Mouse (Mus musculus): ENCODE data around the gene Ccdc74a.

GRCm38 (mm10) chr16:17639081-17639480, 7.2 kb upstream of the Ccdc74a start:
- TF ChIP-seq CTCF (IDR thresholded peaks at IDR 0.05 in 2 of 3, conservative IDR thresholded peaks at IDR 0.05 in 1 of 3; ENCODE audit: control insufficient read depth in 1 of 3, insufficient read depth in 1 of 3, low read depth in 2 of 3, low read length in 3 of 3, poor library complexity in 1 of 3, severe bottlenecking in 1 of 3) (no peak), TCF12 (IDR thresholded peaks at IDR 0.05; ENCODE audit: low read depth, low read length) (no peak), ZC3H11A (IDR thresholded peaks at IDR 0.05; ENCODE audit: low read depth, low read length) (no peak), POLR2AphosphoS2 (IDR thresholded peaks at IDR 0.05; ENCODE audit: low read length) (no peak), MYB (IDR thresholded peaks at IDR 0.05; ENCODE audit: low read depth, low read length) (no peak), POLR2A (IDR thresholded peaks at IDR 0.05; ENCODE audit: control insufficient read depth in 1 of 2, insufficient read depth in 1 of 2, low read depth in 1 of 2, low read length in 2 of 2, poor library complexity in 1 of 2) (no peak), EP300 (IDR thresholded peaks at IDR 0.05; ENCODE audit: low read depth in 1 of 2, low read length in 2 of 2) (no peak)
